Mouse (Mus musculus) kidney, adult 2 months (tissue): ENCODE data around the gene Bcs1l.

Source experiments
- CTCF ChIP-seq: fragments of 200-500 bp; conservative IDR thresholded peaks from 2 replicates; pipeline ENCODE4 v1.5.1; 2011; ENCODE audit warnings: low read depth, mild to moderate bottlenecking, control low read depth, low read length, moderate library complexity, mixed read lengths; ENCODE audit not compliant: insufficient read depth, insufficient read length
- POLR2A ChIP-seq: fragments of 200-500 bp; IDR thresholded peaks from one replicate; pipeline ENCODE4 v1.6.1; 2011; ENCODE audit warnings: low read depth, low read length, control low read depth

- TF ChIP-seq CTCF, result no peak
- TF ChIP-seq POLR2A, result no peak
Measured at GRCm38 (mm10) chr1:74544184-74544583, 43.9 kb upstream of the Bcs1l start, which contains the start of gene Usp37.
